In genomic region chr16:45244930-45245472, GRCm38 (mm10) we compare ENCODE assay signal across 13 mouse cellular contexts. TPM values are rescaled to one million over a fixed set of nuclear protein-coding genes. Genes with fewer than 3 reads are reported as not detected.
A peak's percentile ranks its signal among the peaks of the same experiment; 100 is the strongest.
DNase-seq lines count a peak whose midpoint lies in the region; ATAC-seq and TF ChIP-seq lines count a peak whose summit lies in the region.
"Had no signal": no experiment of that assay in that cellular context is flagged by ENCODE, and none has a peak within 500 bp of the region (broad histone marks: within the 10 kb centered on the region; RNA-seq: fewer than 3 reads in every experiment).

No protein-coding gene starts in this region.

- no peaks in the 10 kb centered on the region for H3K4me1 ChIP-seq in neural tube, embryonic 11.5 days (ENCODE audit: control insufficient read depth, insufficient read depth, low read length)
- H3K4me1 ChIP-seq in forebrain, embryonic 15.5 days, result 0 out of 2 replicates have a peak, but pooled peaks cover 7% of the 10 kb centered on the region
- H3K4me1 ChIP-seq in midbrain, embryonic 11.5 days (ENCODE audit: control insufficient read depth, insufficient read depth, low read length), result no peaks in the 10 kb centered on the region
- peaks cover 2% of the 10 kb centered on the region for H3K4me1 ChIP-seq in heart, adult 2 months (ENCODE audit: control insufficient read depth, insufficient read depth, low read length)
- H3K4me1 ChIP-seq in kidney, embryonic 16.5 days (ENCODE audit: insufficient read depth, low read length), result no peaks in the 10 kb centered on the region
- H3K4me1 ChIP-seq: limb, embryonic 10.5 days had no signal

- ATAC-seq in neural tube, embryonic 11.5 days (ENCODE audit: insufficient read depth, low FRiP score, low TSS enrichment), result peak; percentile 77
- ATAC-seq in forebrain, embryonic 15.5 days (replicated peaks), result 0 out of 2 replicates have a peak, but pooled peaks have one; percentile 29
- ATAC-seq in midbrain, embryonic 11.5 days (ENCODE audit: low FRiP score), result peak; percentile 86
- ATAC-seq in kidney, embryonic 16.5 days (ENCODE audit: low FRiP score, low TSS enrichment), result no peak
- ATAC-seq: liver, postnatal 0 days had no signal

- TF ChIP-seq CTCF in heart, adult 2 months (IDR thresholded peaks at IDR 0.05), result no peak

- peak; percentile 14 for DNase-seq in neural tube, embryonic 11.5 days (ENCODE audit: low spot score)
- DNase-seq in neural tube, embryonic 10.5 days (ENCODE audit: extremely low spot score, low spot score), result no peak
- DNase-seq in midbrain, embryonic 11.5 days (ENCODE audit: low spot score, missing footprints), result peak; percentile 91
- DNase-seq in heart, adult 2 months, result no peak
- no peak for DNase-seq in gastrocnemius, adult 8-10 months (ENCODE audit: low spot score in 2 of 2)
- DNase-seq: adrenal gland, postnatal 14 days; cerebellum, adult 9-10 months; heart, postnatal 4 days; kidney, postnatal 36 days; liver, postnatal 0 days had no signal

- no peaks in the 10 kb centered on the region for H3K36me3 ChIP-seq in neural tube, embryonic 11.5 days (ENCODE audit: control insufficient read depth, insufficient read depth, low read length)
- no peaks in the 10 kb centered on the region for H3K36me3 ChIP-seq in forebrain, embryonic 15.5 days
- no peaks in the 10 kb centered on the region for H3K36me3 ChIP-seq in midbrain, embryonic 11.5 days (ENCODE audit: control insufficient read depth, insufficient read depth, low read length)
- H3K36me3 ChIP-seq in heart, adult 2 months (ENCODE audit: control insufficient read depth, insufficient read depth, low read length), result no peaks in the 10 kb centered on the region
- no peaks in the 10 kb centered on the region for H3K36me3 ChIP-seq in kidney, embryonic 16.5 days (ENCODE audit: insufficient read depth, low read length)
- H3K36me3 ChIP-seq: limb, embryonic 10.5 days had no signal

- no peaks in the 10 kb centered on the region; the same call in 1 of the 2 replicates for H3K79me2 ChIP-seq in heart, adult 2 months (replicated peaks; ENCODE audit: control insufficient read depth, insufficient read depth, low read length)

- no peak overlapping the region for H3K4me2 ChIP-seq in neural tube, embryonic 11.5 days (ENCODE audit: low read depth)
- H3K4me2 ChIP-seq in forebrain, embryonic 15.5 days (replicated peaks), result no peak overlapping the region
- no peak overlapping the region for H3K4me2 ChIP-seq in midbrain, embryonic 11.5 days
- H3K4me2 ChIP-seq in kidney, embryonic 16.5 days (replicated peaks; ENCODE audit: low read depth, low read length), result no peak overlapping the region

- no peak overlapping the region for H3K27ac ChIP-seq in neural tube, embryonic 11.5 days (ENCODE audit: low read depth, low read length)
- no peak overlapping the region for H3K27ac ChIP-seq in forebrain, embryonic 15.5 days (replicated peaks)
- H3K27ac ChIP-seq in midbrain, embryonic 11.5 days (ENCODE audit: low read depth, low read length), result no peak overlapping the region
- H3K27ac ChIP-seq in heart, adult 2 months, result no peak overlapping the region
- H3K27ac ChIP-seq in kidney, embryonic 16.5 days (ENCODE audit: low read length), result no peak overlapping the region
- H3K27ac ChIP-seq: limb, embryonic 10.5 days had no signal

- H3K27me3 ChIP-seq in neural tube, embryonic 11.5 days (ENCODE audit: control insufficient read depth, insufficient read depth, low read length), result no peaks in the 10 kb centered on the region
- H3K27me3 ChIP-seq in forebrain, embryonic 15.5 days, result no peaks in the 10 kb centered on the region
- H3K27me3 ChIP-seq in midbrain, embryonic 11.5 days (ENCODE audit: control insufficient read depth, insufficient read depth, low read length), result no peaks in the 10 kb centered on the region
- H3K27me3 ChIP-seq in heart, adult 2 months (ENCODE audit: control insufficient read depth, insufficient read depth, low read length), result no peaks in the 10 kb centered on the region
- H3K27me3 ChIP-seq in kidney, embryonic 16.5 days (ENCODE audit: insufficient read depth, low read length), result no peaks in the 10 kb centered on the region

- 32% methylated on average over 3 of the region's 3 CpGs for WGBS in neural tube, embryonic 11.5 days
- WGBS in forebrain, embryonic 15.5 days, result 6% methylated on average over 3 of the region's 3 CpGs
- 20% methylated on average over 3 of the region's 3 CpGs for WGBS in midbrain, embryonic 11.5 days
- 66% methylated on average over 3 of the region's 3 CpGs for WGBS in heart, adult 2 months
- 75% methylated on average over 3 of the region's 3 CpGs for WGBS in kidney, embryonic 16.5 days

- H3K4me3 ChIP-seq in neural tube, embryonic 11.5 days (ENCODE audit: low read depth, low read length), result no peak overlapping the region
- no peak overlapping the region for H3K4me3 ChIP-seq in forebrain, embryonic 15.5 days
- no peak overlapping the region for H3K4me3 ChIP-seq in midbrain, embryonic 11.5 days (ENCODE audit: low read depth, low read length)
- H3K4me3 ChIP-seq in heart, adult 2 months, result no peak overlapping the region
- no peak overlapping the region for H3K4me3 ChIP-seq in kidney, embryonic 16.5 days (ENCODE audit: low read length)
- H3K4me3 ChIP-seq: limb, embryonic 10.5 days had no signal

- H3K9me3 ChIP-seq in neural tube, embryonic 11.5 days (ENCODE audit: control insufficient read depth, low read length), result no peaks in the 10 kb centered on the region
- no peaks in the 10 kb centered on the region for H3K9me3 ChIP-seq in forebrain, embryonic 15.5 days
- H3K9me3 ChIP-seq in midbrain, embryonic 11.5 days (ENCODE audit: control insufficient read depth, low read length), result no peaks in the 10 kb centered on the region
- H3K9me3 ChIP-seq in kidney, embryonic 16.5 days (ENCODE audit: low read length), result no peaks in the 10 kb centered on the region
- H3K9me3 ChIP-seq: limb, embryonic 10.5 days had no signal

- no peak for TF ChIP-seq POLR2A in heart, adult 2 months (IDR thresholded peaks at IDR 0.05; ENCODE audit: insufficient read depth, low read depth, low read length)

- TF ChIP-seq EP300 in heart, adult 2 months (IDR thresholded peaks at IDR 0.05; ENCODE audit: insufficient read depth, low read depth, low read length), result no peak

- intact Hi-C loops in heart, adult 2 months (cut with DNase I), result no loop called here

- no peak overlapping the region for H3K9ac ChIP-seq in neural tube, embryonic 11.5 days (ENCODE audit: low read length)
- H3K9ac ChIP-seq in forebrain, embryonic 15.5 days (replicated peaks), result no peak overlapping the region
- no peak overlapping the region for H3K9ac ChIP-seq in midbrain, embryonic 11.5 days (ENCODE audit: low read length)
- no peak overlapping the region for H3K9ac ChIP-seq in heart, adult 2 months (ENCODE audit: low read depth, low read length)
- H3K9ac ChIP-seq in kidney, embryonic 16.5 days (replicated peaks; ENCODE audit: low read length), result no peak overlapping the region
- H3K9ac ChIP-seq: liver, postnatal 0 days had no signal

RNA-seq across cellular contexts. Expression of gene Btla, which starts 20.9 kb away (rescaled TPM):
- 0.16 and 0.31 TPM in 2 replicates for polyA plus RNA-seq in neural tube, embryonic 11.5 days (2014; fragmentation: Nextera tagmentation; extraction: Ambion mirVana)
- 0.23 TPM in 1 of 2 replicates, not detected in the other for polyA plus RNA-seq in forebrain, embryonic 15.5 days (2015; fragmentation: Nextera tagmentation; extraction: Ambion mirVana)
- 0.32 and 0.45 TPM in 2 replicates for polyA plus RNA-seq in midbrain, embryonic 11.5 days (2014; fragmentation: Nextera tagmentation; extraction: Ambion mirVana)
- under 1 TPM; 0.44 to 0.86 TPM for total RNA-seq in heart, adult 2 months (2021)
- polyA plus RNA-seq in heart, adult 2 months (2012; rRNA removed), result 0.67 and 0.74 TPM in 2 replicates
- under 1 TPM in 3 of 4 experiments, not detected in 1; 0.19 to 0.64 (median 0.36) TPM for total RNA-seq in gastrocnemius, adult 8-10 months (2022)
- 0.06 and 0.22 TPM in 2 replicates for polyA plus RNA-seq in kidney, embryonic 16.5 days (2015; fragmentation: Nextera tagmentation; extraction: Ambion mirVana)

Comparison
In these comparisons a context has a peak if more than half of its experiments do, and no peak if none do; other contexts are left out.
1. DNase-seq: peak in neural tube, embryonic 11.5 days (single experiment) and midbrain, embryonic 11.5 days (single experiment); none in neural tube, embryonic 10.5 days (single experiment), heart, adult 2 months (0 of 2) and gastrocnemius, adult 8-10 months (0 of 2).